Mouse (Mus musculus) thymus, postnatal 0 days (tissue): Measurements from ENCODE around the gene Stxbp3. TPM values are rescaled to one million over a fixed set of nuclear protein-coding genes. Genes with fewer than 3 reads are reported as not detected.

Experiments used
- DNase-seq: peaks from one replicate; pipeline ENCODE4 v3.0.0-alpha.2; 2015; ENCODE audit warnings: low spot score
- polyA plus RNA-seq: library from polyadenylated mRNA; unstranded; fragments of >200 nt; fragmentation: Nextera tagmentation; extraction: Ambion mirVana; gene quantifications from 2 replicates; pipeline ENCODE4 v1.2.1, GENCODE M21; 2015

Stxbp3 gene
- polyA plus RNA-seq, 1 experiment from 2014 or later = 51.6 TPM

DNA sequence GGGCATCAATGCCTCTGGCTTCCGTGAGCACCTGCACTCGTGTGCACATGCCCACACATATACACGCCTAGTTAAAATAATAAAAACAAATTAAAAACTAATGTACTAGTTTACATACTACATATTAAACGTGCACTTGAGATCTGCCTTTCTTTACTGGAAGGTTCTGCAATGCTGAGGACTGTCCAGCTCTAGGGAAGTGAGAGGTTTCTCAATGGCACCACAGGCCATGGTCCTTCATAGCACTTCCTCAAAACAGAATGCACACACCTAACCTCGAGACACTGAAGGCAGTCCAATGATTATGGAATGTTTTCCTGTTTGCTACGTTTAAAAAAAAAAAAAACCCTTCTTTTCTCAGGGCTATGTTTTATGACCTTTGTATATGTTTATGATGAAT, 42.6 kb downstream of the Stxbp3 start:
- DNase-seq = no peak

DNA sequence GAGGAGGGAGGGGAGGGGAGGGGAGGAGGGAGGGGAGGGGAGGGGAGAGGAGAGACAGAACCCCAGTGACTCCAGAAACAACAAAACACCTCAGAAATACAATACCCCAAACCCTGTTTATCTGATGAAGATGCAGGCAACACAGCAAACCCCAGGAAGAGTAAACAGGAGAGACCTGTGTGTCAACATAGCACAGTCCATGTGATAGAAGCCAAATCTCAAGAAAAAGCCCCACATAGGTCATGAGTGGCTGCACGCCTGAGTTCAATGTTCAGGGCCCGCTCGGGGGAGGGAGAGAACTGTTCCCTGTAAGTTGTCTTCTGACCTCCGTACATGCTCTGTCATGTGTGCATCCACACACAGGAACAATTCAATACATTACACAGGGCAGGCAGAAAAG, 43.9 kb downstream of the Stxbp3 start:
- no peak for DNase-seq

DNA sequence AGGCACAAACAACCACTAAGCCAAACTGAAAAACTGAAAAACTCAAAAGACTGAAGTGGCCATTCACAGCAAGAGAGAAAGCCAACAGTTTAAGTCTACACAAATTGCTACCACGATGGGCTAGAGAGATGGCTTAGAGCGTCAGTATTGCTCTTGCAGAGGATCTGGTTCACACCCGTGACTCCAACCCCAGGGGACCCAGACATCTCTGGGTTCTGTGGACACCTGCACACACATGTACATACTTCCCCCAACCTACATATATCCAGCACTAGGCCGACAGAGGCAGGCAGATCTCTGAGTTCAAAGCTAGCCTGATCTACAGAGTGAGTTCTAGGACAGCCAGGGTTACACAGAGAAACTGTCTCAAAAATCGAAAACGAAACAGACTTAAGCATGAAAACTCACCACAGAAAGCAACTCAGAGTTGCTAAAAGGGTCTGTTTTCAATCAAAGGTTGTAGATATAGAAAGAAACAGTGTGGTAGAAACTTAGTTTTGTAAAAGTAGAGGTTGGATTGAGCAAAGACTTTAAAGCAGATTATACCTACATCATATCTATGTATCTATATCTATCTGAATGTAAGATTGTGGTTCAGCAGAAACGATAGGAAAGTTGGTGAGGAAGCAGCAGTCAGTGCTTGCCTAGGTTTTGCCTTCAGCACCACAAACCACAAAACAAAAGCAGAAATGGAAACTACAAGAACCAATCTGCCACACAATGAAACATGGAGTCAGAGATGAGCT, 44.6 kb downstream of the Stxbp3 start:
- DNase-seq = no peak

DNA sequence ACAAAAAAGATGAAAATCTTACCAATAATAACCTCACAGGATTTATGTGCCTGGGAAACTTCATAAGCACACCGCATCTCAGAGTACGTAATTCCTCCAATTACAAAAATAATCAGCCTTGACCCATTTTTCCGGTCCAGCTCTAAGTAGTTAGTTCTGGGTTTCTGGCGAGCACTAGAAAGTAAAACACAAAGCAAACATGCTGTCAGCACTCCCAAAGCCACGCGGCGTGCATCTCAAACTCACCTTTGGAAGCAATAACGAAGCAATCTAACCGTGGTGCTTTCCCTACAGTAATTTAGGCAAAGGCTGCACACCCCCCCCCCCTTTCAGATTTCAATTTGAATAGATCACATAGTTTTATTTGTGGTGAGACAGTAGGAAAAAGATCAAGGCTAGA, 45.5 kb downstream of the Stxbp3 start:
- DNase-seq = no peak

DNA sequence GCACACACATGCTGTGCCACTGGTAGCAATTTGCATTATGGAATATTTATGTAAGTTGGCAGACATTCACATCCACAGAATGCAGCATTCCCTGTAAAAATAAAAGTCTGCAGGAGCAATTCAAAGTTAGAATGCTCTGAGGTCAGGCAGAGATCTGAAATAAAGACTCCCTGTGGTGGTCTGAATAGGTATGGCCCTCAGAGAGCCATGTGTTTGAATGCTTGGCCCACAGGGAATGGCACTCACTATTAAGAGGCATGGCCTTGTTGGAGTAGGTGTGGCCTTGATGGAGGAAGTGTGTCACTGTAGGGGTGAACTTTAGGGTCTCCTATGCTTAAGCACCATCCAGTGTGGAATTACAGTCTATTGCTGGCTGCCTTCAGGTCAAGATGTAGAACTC, 47.9 kb downstream of the Stxbp3 start:
- no peak for DNase-seq

DNA sequence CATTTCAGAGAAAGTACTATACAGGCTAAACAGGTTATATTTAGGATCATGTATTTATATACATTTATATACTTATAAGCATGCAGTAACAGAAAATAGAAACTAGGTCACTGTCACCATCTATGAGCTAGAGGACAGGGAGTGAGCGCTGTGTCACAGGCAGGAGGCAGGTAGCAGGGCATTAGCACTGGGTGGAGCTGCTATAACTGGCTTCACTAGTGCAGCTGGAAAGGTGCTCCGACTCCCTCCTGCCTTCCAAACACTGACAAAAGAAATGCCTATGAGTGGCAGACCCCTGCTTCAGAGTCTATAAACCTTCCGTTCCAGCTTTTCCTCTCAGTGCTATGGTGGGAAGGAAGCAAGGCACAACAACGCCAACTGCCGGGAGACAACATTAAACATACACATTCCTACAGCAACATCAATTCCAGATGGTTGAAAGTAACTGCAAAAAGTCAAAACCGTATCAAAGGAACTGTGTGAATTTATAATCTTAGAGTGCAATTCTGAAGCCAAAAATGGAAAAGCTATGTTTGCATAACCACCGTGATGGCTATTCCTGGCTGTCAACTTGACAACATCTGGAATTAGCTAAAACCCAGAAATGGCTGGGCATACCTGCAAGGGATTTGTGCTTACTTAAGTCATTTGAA, 49.1 kb downstream of the Stxbp3 start:
- DNase-seq = no peak

DNA sequence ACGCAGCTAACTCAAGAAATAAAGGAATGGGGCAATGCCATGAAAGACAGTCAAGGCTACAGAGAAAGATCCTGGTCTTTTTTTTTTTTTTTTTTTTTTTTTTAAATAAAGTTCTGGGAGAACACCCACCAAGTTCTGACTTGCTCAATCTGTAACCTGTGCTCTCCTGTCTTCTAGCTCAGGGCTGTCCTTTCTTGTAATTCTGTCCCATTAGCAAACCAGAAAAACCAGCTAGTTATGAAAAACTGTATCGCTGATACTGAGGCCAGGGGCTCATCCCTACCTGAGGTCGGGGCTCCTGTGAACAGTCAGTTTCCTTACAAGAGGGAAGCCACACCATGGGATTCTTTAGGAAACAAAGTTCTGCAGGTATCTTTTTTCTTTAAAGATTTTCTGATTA, 49.8 kb downstream of the Stxbp3 start:
- no peak for DNase-seq

DNA sequence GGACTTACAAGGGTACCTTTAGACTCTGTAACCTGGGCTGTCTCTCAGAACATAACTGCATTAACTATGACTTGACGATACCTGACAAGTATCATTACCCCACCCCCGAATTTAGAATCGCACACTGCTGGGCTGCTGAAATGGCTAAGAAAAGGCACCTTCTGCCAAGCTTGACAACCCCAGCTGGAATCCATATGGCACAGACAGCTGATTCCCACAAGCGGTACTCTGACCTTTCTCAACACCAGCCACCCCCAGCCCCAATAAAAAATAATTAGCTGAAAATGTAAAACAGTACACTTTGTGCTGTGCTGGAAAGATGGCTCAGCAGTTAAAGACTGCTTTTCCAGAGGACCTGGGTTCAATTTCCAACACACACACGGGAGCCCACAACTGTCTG, 51.0 kb downstream of the Stxbp3 start:
- DNase-seq = no peak

DNA sequence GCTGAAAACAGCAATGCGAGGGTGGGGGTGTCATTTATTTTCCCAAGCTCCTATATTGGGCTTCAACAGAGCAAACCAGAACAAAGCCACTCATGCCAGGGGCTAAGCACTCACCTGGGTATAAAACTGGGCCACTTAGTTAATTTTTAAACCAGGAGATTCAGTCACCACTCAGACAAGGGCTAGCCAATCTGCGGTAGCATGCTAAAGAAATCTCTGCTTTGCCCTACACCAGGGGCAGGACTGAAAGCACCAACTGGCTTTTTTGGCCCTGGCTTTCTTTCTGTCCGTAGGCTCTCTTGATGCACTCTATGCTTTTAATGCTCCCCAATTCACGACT, 51.9 kb downstream of the Stxbp3 start:
- no peak for DNase-seq

DNA sequence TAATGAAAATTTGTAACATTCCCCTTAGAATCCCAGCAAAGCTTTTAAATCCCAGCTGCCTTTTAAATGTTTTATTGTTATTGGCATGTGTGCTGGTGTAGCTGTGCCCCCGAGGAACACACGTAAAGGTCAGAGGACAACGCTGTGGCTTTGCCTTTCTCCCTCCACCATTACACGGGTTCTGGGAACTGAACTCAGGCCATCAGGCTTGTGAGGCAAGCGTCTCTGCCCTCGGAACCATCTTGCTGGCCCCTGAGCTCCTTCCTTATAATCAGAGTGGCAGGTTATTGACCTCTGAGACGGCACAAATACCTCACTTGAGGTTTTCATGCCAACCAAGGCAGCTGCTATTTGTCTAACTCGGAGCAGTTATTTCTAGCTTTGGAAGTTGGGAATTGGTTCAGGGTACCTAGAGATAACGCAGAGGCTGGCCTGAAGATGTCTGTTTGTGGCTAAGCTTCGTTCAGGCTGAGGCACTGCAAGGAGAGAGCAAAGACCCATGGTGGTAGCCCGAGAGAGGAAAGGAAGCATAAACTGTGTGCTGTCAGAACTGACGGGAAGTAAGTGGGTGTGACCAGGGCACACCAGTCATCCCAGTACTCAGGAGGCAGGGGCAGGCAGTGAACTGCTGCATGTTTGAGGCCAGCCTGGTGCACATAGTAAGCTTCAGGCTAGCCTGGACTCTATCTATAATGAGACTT, 52.4 kb downstream of the Stxbp3 start:
- DNase-seq = no peak

DNA sequence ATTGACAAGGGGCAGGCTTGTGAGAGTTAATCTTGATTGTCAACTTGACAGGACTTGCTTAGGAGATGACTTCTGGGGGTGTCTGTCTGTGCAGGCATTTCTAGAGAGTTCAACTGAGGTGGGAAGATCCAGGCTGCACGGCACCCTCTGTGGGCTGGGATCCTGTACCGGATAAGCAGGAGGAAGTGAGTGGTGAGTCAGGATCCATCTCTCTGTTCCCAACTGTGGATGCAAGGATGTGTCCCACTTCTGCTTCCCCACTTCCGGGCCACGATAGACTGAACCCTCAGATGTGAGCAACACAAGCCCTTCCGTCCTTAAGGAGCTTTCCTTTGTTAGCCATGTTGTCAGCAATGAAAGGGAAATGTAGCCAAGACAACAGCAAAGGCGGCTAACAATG, 53.8 kb downstream of the Stxbp3 start:
- DNase-seq = no peak

DNA sequence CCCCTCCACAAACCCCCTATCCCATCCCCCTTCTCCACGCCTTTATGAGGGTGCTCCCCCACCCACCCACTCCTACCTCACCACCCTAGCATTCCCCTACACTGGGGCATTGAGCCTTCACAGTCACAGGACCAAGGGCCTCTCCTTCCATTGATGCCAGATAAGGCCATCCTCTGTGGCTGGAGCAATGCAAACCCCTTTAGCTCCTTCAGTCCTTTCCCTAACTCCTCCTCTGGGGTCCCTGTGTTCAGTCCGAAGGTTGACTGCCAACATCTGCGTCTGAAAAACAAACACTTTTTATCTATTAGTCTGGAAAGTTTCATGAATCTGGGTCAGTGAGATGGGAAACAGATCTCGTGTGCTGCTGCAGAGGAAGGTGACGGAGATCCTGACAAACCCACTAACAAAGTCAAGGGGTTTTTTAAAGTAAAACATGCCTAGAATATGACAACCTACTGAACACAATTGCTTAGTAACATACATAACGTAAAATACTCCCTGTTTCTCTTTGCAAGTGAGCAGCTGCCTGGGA, 57.9 kb downstream of the Stxbp3 start:
- DNase-seq = no peak

DNA sequence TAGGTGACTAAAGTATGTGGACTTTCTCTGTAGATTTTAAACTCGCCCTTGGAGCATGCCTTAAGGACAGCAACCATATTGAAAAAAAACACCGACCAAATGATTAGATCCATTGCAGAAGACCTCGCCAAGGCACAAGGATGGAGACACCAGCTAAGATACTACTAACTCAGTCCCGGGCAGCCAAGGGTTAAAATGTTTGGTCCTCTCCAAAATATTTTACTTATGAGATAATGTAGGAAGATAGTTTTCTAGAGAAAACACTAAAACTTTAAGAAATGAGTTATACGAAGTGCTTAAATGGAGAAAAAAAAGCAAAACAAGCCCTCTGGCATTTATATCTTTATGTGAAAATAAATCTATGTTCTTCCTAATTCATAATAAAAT, 58.4 kb downstream of the Stxbp3 start:
- no peak for DNase-seq

DNA sequence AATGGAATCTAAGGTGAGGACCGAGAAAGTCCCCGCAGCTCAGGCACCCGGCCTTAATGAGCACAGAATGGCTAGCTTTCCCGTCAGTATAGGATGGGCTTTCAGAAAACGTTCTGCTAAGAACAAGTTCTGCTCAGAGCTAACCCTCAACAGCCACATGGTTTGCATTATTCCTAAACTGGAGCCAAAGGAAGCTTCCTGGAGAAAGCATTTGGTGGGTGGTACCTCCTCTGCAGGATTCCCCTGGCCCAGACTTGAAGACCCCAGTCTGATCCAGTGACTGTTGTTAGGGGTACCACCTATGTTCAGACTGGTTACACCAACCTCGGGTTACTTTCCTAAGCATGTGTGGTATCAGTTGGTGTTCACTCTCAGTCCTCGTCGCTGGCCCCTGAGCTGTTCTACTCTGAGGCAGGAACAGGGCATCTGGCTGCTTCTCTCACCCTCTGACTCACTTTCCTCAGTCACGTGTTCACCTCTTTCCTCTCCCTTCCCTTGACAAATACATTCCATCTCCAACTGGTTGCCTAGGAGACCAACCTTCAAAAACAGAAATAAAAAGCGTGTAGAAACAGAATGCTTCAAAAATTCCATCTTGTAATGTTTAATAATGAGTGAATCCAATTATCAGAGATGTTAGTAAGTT, 59.0 kb downstream of the Stxbp3 start:
- no peak for DNase-seq

DNA sequence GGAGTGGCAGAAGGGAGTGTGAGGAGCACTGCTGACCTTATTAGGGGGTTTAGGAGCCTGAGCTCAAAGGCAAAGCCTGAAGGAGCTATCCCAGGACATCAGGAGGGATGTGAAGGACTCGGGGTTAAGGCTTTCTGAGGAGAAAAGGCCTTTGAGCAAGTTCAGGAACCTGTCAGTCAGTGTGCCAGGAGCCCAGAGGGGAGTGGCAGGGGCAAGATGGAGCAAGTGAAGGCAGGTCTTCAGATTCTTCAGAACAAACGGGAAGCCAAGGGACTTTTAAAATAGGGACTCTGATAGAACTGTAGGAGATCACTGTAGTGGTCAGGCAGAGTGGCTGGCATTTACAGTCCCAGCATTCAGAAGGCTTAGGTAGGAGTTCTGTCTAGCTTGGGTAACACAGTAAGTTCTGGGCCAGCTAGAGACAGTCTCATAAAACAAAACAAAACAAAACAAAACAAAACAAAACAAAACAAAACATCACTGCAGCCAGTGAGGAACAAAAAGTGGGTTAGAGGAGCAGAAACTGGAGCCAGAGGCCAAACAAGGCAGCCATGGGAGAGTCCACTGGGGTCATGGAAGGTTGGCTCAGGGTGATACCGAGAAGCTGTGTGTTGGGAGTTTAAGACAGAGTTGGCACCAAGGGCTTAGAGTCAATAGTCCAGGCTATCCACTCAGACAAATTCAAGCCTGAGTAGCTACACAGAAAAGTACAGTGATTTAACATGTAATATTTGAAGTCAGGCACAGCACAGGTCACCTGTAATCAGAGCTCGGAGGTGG, 61.4 kb downstream of the Stxbp3 start:
- DNase-seq = no peak

DNA sequence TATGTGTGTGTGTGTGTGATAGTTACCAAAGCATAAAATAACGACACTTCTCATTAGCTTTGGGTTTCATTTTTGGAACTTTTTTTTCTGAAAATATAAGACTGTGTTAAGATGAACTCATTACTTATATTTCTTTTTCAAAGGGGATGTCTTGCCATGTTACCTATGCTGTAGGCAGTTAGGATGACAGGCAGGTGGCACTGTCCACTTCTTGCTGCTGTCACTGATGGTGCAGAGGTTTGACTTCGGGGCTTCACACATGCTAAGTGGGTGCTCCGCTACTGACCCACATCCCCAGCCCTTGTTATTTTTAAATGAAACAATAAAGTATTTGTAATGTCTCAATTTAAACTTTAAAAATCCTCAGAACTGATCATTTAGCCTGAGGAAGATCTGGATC, 67.5 kb downstream of the Stxbp3 start:
- no peak for DNase-seq

DNA sequence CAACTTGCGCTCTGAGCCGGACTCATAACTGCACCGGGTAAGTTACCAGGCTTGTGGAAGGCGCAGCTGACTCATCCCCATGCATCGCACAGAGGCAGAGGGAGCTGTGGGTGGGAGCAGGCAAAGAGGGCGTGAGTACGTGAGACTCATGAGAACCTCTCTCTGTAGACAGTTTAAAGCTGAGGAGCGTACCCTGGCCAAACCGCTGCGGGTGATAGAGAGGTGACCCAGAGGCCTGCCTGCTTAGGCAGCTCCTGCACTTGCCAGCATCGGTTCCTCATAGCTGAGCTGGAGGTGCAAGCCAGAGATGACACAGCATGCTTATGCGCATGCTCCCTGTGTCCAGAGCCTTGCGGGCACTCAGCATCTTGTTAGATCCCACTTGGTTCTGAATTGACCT, 68.1 kb downstream of the Stxbp3 start:
- no peak for DNase-seq

DNA sequence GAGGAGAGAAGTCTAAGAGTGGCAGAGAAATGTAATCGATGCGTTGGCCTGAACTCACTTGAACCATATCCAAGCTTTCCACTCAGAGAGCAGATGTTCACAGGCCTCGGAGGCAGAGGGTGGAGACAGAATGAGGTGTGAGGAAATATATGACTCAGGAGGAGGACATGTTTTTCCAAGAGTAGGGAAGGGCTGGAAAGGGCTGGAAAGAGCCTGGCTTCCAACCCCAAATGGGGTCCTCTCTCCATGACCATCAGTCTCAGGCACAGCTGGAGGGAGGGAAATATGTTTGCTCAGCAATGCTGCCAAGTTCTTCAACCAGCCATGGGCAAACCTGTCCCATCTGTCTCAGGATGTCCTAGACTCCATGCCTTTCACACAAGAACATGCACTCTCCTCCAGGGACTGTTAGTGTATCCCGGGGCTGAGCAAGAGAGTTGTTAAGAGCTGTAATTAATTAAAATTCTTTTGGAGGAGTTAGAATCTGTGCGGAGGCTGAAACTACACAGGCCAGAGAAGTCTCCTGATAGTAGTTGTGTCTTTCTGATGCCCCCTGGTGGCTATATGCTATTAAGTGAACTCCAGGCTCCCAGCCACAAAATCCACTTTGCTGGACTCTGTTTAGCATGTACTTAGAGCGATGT, 69.5 kb downstream of the Stxbp3 start:
- peak; percentile 75 for DNase-seq

DNA sequence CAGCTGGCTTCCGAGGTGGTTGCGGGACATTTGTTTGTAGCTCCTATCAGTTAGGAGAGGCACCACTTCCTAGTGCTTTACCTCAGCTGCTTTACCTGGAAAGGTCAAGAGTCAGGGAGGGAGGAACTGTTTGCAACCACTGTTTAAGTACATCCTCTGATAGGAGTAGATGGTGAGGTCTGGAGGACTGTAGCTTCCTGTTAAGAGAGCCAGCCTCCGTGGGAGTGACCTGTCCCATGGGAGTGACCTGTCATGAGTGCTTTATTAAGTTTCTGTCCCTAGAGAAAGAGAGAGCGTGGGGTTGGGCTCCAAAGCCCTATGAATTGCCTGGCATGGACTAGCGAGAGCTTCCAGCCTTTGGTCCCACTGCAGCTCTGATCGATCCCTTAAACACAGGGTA, 70.8 kb downstream of the Stxbp3 start:
- DNase-seq = no peak

DNA sequence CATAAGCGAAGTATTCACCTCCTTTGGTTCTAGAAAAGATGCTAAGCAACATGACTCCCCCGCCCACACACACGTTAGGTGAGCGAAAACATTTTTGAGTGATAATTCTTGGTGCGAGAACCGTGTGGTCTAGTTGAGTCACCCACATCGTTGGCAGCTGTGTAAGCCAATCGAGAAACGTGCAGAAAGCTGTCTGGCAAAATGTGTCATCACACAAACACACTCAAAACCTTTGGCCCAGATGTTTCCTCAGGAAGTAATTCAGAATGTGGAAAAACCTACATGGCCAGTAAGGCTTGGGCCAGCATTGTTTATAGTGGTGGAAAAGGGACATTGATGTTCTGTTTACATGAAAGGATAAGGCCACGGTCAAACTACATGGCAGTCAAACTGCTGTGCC, 72.9 kb downstream of the Stxbp3 start:
- no peak for DNase-seq

DNA sequence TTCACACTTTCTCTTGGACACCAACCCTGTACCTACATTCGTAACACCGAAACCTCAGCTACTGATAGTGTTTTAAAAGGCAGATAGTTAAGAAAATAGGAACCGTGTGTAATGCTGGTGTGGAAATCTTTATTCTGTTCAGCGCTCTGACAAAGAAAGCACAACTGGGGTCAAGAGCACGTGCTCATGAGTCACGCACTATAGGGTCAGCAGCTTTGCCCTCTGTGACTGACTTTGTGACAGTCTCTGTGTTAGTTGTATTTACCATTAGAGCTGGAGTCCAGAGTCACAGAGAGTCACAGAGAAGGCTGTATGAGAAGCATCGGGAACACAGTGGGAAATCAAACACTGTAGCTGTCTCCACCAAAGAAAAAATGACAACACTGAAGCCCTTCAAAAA, 73.4 kb downstream of the Stxbp3 start:
- DNase-seq = no peak
